Mouse (Mus musculus) cerebellum, adult 18-20 months (tissue): ENCODE measurements at regions not wholly inside any gene's neighbourhood (a gene's known extent, or its start where the extent isn't known, plus 50 kb on each side); places are given as distances from the start of the nearest gene placed in this dataset.

Source experiments
- DNase-seq, 2 experiments: peaks; one replicate each; pipeline ENCODE4 v3.0.0; 2021

GRCm38 (mm10) chr13:101884752-101885151, 116.7 kb upstream of the Pik3r1 start:
- no peak for DNase-seq

- DNase-seq: no peak
Measured at GRCm38 (mm10) chr13:101891473-101891872, 123.5 kb upstream of the Pik3r1 start.

GRCm38 (mm10) chr13:101893035-101893600, 125.1 kb upstream of the Pik3r1 start:
- DNase-seq: no peak

DNA sequence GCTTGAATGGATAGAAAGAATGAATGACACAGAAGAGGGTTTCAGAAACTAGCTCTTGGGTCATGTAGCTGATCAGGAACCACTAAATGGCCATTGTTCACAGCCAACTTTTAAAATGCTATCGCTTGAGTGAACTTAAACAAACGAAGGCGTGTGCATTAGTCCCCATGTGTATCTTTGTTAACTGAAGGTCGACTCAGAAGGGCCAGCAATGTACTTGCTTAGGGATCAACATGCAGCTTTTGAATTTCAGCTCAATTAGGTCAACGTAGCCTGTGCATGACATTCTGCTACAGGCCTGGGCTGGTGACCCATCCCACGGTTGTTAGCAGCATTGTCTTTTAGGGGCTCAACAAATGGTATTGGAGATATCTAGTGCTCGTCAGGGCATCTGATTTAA, 127.1 kb upstream of the Pik3r1 start:
- no peak for DNase-seq

GRCm38 (mm10) chr13:101895686-101896085, 127.7 kb upstream of the Pik3r1 start:
- DNase-seq: no peak

DNA sequence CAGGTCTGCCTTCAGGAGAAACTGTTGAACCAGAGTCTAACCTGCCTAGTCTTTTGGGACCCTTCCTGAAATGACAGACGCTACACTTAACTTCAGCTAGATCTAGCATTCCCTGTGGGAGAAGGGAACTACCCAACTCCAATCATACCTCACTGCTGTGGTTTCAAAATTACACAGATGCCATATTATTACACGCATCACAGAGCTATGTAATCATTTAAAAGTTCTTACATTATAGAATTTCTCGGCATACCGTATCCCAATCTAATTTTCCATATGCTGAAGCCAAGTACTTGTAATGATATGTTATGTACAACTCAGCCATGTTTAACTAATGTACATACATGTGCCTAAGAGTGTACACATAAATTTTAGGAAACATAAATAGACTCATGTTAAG, 128.9 kb upstream of the Pik3r1 start:
- no peak for DNase-seq

- no peak for DNase-seq
Measured at GRCm38 (mm10) chr13:101902213-101902612, 134.2 kb upstream of the Pik3r1 start.

DNA sequence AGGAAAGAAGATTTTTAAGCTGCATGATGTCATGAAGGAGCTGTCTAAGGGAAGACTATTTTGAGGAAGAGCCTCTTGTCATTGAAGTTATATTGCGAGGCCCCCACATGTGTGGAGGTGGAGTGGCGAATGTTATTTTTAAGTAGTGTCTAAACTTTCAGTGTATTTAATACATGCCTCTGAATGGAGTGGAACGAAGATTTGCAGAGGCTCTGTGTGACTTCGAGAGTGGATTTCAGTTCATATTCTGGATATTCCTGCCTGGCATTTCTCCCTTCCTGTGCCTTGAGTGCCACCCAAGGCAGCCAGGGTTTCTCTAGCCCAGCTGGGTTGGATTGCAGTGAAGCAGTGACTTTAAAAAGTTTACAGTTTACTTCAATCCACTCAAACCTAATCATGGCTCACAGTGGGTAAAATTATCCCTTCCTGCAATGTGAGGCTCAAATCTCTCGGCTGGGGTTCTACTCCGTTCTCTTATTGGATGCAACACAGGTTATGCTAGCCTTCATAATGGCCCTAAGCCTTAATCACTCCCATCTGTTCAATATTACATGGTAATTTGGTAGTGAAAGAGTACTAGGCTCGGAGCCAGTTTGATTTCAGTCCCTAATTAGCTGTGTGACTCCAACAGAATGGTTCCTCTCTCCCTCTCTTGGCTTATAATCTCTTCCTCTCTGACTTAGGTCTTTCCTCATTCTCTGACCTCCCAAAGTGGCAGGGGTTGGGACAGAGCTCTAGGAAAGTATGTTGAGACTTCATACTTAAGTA, 138.1 kb upstream of the Pik3r1 start:
- no peak for DNase-seq

- no peak for DNase-seq
Measured at GRCm38 (mm10) chr13:101909026-101909425, 141.0 kb upstream of the Pik3r1 start.

GRCm38 (mm10) chr13:101910687-101911086, 142.7 kb upstream of the Pik3r1 start:
- no peak for DNase-seq

DNA sequence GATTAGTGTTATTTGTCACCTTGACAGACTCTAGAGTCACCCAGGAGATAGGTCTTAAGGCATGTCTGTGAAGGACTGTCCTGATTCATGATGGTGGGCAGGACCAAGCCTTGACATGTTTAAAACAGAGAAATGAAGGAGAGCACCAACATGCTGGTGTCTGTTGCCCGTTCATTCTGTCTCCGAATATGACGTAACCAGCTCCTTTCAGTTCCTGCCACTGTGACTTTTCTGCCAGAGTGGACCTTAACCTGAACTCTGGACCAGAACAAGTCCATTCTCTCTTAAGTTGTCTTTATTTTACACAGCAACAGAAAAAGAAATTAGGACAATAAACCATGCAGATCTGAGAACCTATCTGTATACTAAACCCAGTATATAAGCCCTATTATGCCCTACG, 146.1 kb upstream of the Pik3r1 start:
- DNase-seq: no peak

- DNase-seq: no peak
Measured at GRCm38 (mm10) chr13:101914691-101915541, 146.9 kb upstream of the Pik3r1 start.

GRCm38 (mm10) chr13:101915542-101915941, 147.5 kb upstream of the Pik3r1 start:
- DNase-seq: no peak

DNA sequence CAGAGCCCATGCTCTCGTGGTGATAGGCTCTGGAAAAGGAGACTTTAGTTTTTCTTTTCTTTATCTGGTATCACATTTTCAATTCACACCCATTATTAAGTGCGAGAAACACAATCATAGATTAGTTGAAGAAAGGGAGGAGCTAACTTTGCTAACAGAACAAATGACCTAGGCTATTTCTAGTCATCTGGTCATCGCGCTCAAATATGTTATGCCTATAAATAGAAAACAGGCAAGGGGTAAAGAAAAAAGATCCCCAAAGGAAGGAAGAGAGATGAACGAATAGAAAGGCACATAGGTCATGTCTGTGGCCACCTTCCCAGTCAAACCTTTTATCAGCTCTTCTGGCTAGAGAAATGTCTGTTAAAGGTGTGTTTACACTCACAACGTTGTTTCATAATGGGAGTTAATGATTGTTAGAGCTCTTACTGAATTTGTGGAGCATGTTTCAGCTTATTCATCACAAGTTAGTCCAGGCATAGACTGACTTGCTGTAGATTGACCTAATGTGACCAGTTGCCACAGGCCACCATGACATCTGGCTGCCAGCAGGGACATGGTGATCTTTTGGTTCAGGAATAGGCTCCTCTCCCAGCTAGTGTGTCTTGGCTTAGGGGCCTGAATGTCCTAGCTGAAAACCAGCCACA, 148.1 kb upstream of the Pik3r1 start:
- no peak for DNase-seq

DNA sequence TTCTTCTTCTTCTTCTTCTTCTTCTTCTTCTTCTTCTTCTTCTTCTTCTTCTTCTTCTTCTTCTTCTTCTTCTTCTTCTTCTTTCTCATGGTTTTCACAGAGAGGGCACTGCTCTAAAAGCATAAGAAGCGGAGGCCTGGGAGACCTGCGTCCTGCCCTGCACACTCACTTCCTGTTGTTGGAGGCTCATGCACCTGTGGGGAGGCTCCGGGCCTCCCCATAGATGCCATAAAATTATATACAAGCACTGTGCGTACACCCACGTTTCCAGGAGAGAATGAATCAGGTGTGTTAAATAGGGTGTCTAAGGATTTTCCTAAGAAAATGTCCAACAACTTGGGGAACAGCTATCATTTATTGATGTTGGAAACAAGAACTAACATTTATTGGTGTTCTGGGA, 148.9 kb upstream of the Pik3r1 start:
- no peak for DNase-seq

GRCm38 (mm10) chr13:101918185-101918584, 150.2 kb upstream of the Pik3r1 start:
- no peak for DNase-seq

DNA sequence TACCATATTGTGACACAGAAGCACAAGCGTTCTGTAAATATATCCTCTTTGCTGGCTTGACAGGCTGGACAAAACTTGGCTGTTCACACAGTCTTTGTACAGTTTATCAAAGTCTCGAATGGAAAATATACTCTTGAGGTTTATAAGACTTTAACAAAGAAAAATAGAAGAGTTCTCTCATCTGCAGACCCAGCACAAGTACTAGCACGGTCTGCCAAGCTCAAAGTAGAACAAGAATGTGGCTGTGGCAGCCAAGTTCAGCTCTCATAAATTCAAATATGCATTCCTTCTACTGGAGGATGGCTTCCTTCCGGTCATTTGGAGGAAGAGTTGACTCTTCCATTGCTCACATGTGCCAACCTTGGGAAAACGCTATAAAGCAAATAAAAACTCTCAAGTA, 151.2 kb upstream of the Pik3r1 start:
- no peak for DNase-seq

DNA sequence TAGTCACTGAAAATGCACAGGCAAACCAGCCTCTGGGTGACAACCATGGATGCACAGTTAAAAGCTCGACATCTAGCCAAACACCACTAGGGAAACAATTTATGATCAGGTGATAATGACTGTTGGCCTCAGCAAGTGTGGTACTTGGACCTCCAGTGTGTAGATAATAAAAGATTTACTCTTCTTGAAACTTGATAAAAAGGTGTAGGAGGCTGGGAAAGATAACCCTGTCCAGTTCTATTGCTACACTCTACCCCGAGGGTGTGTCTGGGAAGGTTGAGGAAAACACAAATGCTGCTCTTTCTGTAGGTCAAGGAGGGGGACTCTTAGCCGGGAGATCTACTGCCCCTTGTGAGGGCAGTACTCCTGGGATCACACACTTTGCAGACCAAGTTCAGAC, 152.4 kb upstream of the Pik3r1 start:
- no peak for DNase-seq

DNA sequence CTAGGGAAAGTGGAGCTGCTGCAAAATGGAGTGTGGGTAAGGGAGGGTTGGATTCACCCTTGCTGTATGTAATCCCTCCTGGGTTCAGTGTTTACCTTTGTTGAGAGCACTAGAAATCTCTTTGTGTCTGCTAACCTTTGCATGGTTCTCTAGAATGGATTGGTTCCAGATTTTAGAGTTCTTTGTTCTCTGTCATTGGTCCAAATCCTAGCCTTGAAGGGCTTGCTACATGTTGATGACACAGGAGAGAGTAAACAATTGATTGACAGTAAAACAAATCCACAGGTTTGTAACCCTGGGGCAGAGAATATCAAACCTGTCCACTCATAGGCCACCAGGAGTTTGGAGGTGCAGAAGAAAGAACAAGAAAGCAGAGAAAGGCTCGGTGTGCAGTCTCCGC, 156.6 kb upstream of the Pik3r1 start:
- no peak for DNase-seq

DNA sequence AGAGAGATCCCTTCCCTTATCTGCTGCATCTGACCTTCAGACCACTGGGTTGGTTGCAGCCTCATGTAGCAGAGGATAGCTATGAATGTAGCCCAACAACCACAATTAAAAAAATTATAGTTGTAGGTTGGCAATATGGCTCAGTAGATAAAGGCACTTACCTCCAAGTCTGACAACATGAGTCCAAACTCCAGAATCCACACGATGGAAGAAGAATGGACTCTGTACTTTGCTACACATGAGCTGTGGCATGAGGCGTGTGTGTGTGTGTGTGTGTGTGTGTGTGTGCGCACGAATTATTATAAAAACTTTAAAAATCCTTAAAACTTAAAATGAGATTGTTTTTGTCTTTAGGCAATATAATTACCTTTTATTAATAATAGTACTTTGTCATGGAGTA, 163.2 kb upstream of the Pik3r1 start:
- no peak for DNase-seq

DNA sequence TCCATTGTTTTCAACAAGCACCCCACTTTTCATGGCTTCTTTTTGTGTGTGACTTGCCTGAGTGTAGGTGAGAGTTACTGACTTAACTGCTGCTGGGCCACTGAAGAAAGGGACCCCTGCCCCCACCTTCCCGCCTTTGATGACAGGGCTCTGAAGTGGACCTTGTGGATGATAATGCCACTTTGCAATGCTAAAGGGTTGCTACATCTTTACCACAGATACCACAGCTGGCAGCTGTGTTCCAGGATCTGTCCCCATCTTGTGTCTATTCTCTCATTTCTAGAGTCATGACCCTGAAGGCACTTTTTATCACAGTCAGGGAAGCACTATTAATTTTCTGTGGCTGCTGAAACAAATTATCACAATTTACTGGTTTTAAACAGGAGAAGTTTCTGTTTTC, 163.9 kb upstream of the Pik3r1 start:
- DNase-seq: no peak

DNA sequence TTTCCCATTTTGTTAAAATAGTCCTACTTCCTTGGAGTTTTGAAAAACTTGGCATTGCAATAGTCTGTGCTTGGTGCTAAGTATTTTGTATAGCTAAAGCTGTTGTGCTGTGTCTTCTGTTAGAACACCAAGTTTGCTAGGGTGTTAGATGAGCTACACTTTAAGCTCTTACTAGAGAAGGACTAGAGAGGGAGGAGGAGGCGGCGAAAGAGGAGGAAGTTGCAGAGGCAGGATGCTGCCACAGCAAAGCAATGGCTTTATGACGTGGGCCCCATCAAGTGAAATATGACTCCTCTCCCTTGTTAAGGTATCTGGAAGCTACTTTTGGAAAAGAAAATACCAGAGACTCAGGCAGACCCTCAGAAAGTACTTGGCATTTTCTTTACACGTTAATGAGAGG, 167.8 kb upstream of the Pik3r1 start:
- DNase-seq: no peak

GRCm38 (mm10) chr13:101954521-101954920, 186.5 kb upstream of the Pik3r1 start:
- DNase-seq: no peak
